Mouse (Mus musculus) right cerebral cortex, postnatal 36 days (tissue): ENCODE results near the gene Slain2.

Experiments
- DNase-seq, 2 experiments: peaks; one replicate each; pipeline ENCODE4 v3.0.0; 2022; ENCODE audit warnings: low spot score in 2 of 2, mixed read lengths in 1 of 2

The Slain2 gene

GRCm38 (mm10) chr5:72913648-72914557 is at the start of gene Slain2:
Gene Slain2, plus strand, starts transcription at chr5:72914304.
- DNase-seq, result peak; percentile 88 to 90

- DNase-seq, result no peak
Observed at GRCm38 (mm10) chr5:72864654-72865178, 49.4 kb upstream of the Slain2 start.

GRCm38 (mm10) chr5:72866260-72866905 is 47.7 kb upstream of the Slain2 start:
- no peak for DNase-seq

GRCm38 (mm10) chr5:72867036-72867672 is 47.0 kb upstream of the Slain2 start:
- DNase-seq, result no peak

- peak; percentile 53 to 60 for DNase-seq
Observed at GRCm38 (mm10) chr5:72868091-72868875, 45.8 kb upstream of the Slain2 start, which contains the start of gene Tec. Gene Tec, minus strand, starts transcription at chr5:72868483.

GRCm38 (mm10) chr5:72869779-72870608 is 44.1 kb upstream of the Slain2 start:
- DNase-seq, result no peak

- DNase-seq, result no peak
Observed at GRCm38 (mm10) chr5:72871114-72871513, 43.0 kb upstream of the Slain2 start.

GRCm38 (mm10) chr5:72879736-72880135 is 34.4 kb upstream of the Slain2 start:
- DNase-seq, result no peak

- DNase-seq, result no peak
Observed at GRCm38 (mm10) chr5:72881748-72882411, 32.2 kb upstream of the Slain2 start.

- DNase-seq, result no peak
Observed at GRCm38 (mm10) chr5:72882412-72882765, 31.7 kb upstream of the Slain2 start.

GRCm38 (mm10) chr5:72883706-72884105 is 30.4 kb upstream of the Slain2 start:
- DNase-seq, result no peak

- no peak for DNase-seq
Observed at GRCm38 (mm10) chr5:72886458-72887222, 27.5 kb upstream of the Slain2 start.

GRCm38 (mm10) chr5:72888260-72888659 is 25.8 kb upstream of the Slain2 start:
- no peak for DNase-seq

- no peak for DNase-seq
Observed at GRCm38 (mm10) chr5:72891534-72891933, 22.6 kb upstream of the Slain2 start.

- DNase-seq, result no peak
Observed at GRCm38 (mm10) chr5:72893987-72894386, 20.1 kb upstream of the Slain2 start.

GRCm38 (mm10) chr5:72895261-72895660 is 18.8 kb upstream of the Slain2 start:
- no peak for DNase-seq

- no peak for DNase-seq
Observed at GRCm38 (mm10) chr5:72896478-72897279, 17.4 kb upstream of the Slain2 start.

GRCm38 (mm10) chr5:72897998-72898397 is 16.1 kb upstream of the Slain2 start:
- DNase-seq, result no peak
